In genomic region chr1:172057491-172057921, GRCm38 (mm10) we compare ENCODE assay signal across 15 mouse cellular contexts. TPM values are rescaled to one million over a fixed set of nuclear protein-coding genes. Genes with fewer than 3 reads are reported as not detected.
A peak's percentile ranks its signal among the peaks of the same experiment; 100 is the strongest.
DNase-seq lines count a peak whose midpoint lies in the region; ATAC-seq and TF ChIP-seq lines count a peak whose summit lies in the region.
"Had no signal": no experiment of that assay in that cellular context is flagged by ENCODE, and none has a peak within 500 bp of the region (broad histone marks: within the 10 kb centered on the region; RNA-seq: fewer than 3 reads in every experiment).

Gene Nhlh1, minus strand, starts transcription at chr1:172057573.

- TF ChIP-seq EP300 in heart, adult 2 months (IDR thresholded peaks at IDR 0.05; ENCODE audit: insufficient read depth, low read depth, low read length): no peak

- H3K9me3 ChIP-seq in embryonic facial prominence, embryonic 11.5 days (replicated peaks; ENCODE audit: control insufficient read depth, low read length): no peaks in the 10 kb centered on the region
- no peaks in the 10 kb centered on the region for H3K9me3 ChIP-seq in hindbrain, embryonic 10.5 days
- H3K9me3 ChIP-seq in midbrain, embryonic 14.5 days (ENCODE audit: control insufficient read depth, low read length): no peaks in the 10 kb centered on the region

- DNase-seq in frontal cortex, postnatal 25 days (ENCODE audit: low spot score in 2 of 2): no peak
- DNase-seq in embryonic facial prominence, embryonic 11.5 days (ENCODE audit: low spot score): peak; percentile 37
- DNase-seq in hindbrain, embryonic 10.5 days (ENCODE audit: low spot score): peak; percentile 73
- DNase-seq in midbrain, embryonic 14.5 days: peak; percentile 80
- DNase-seq in urinary bladder, postnatal 14 days (ENCODE audit: low spot score): no peak
- no peak for DNase-seq in heart, adult 2 months
- no peak for DNase-seq in cerebellum, adult 8-10 months
- DNase-seq: B cell, adult 2 months; cerebellum, adult 11-12 months; layer of hippocampus, postnatal 36 days; liver, postnatal 0 days had no signal

- H3K4me1 ChIP-seq in embryonic facial prominence, embryonic 11.5 days (ENCODE audit: control insufficient read depth, insufficient read depth, low read length): peaks cover 3% of the 10 kb centered on the region; the same call in 1 of the 2 replicates
- peaks cover 87% of the 10 kb centered on the region for H3K4me1 ChIP-seq in hindbrain, embryonic 10.5 days (replicated peaks)
- peaks cover 53% of the 10 kb centered on the region for H3K4me1 ChIP-seq in midbrain, embryonic 14.5 days (ENCODE audit: control insufficient read depth, insufficient read depth, low read length)
- no peaks in the 10 kb centered on the region for H3K4me1 ChIP-seq in heart, adult 2 months (ENCODE audit: control insufficient read depth, insufficient read depth, low read length)

- H3K4me2 ChIP-seq in embryonic facial prominence, embryonic 11.5 days (ENCODE audit: low read depth, low read length): no peak within 1 kb of the TSS
- H3K4me2 ChIP-seq in midbrain, embryonic 14.5 days (ENCODE audit: low read length): peak within 1 kb of the TSS; percentile 80

- H3K27ac ChIP-seq in embryonic facial prominence, embryonic 11.5 days (replicated peaks; ENCODE audit: low read depth, low read length): 0 out of 2 replicates have a peak within 1 kb of the TSS, but pooled peaks have one; percentile 8
- H3K27ac ChIP-seq in hindbrain, embryonic 10.5 days: peak within 1 kb of the TSS; percentile 88
- peak within 1 kb of the TSS; percentile 74 for H3K27ac ChIP-seq in midbrain, embryonic 14.5 days (replicated peaks; ENCODE audit: low read depth, low read length)
- H3K27ac ChIP-seq in heart, adult 2 months: no peak within 1 kb of the TSS

- TF ChIP-seq POLR2A in heart, adult 2 months (IDR thresholded peaks at IDR 0.05; ENCODE audit: insufficient read depth, low read depth, low read length): no peak

- H3K36me3 ChIP-seq in embryonic facial prominence, embryonic 11.5 days (replicated peaks; ENCODE audit: control insufficient read depth, insufficient read depth, low read depth, low read length): no peaks in the 10 kb centered on the region
- H3K36me3 ChIP-seq in hindbrain, embryonic 10.5 days: peaks cover 10% of the 10 kb centered on the region
- H3K36me3 ChIP-seq in midbrain, embryonic 14.5 days (ENCODE audit: control insufficient read depth, insufficient read depth, low read length): no peaks in the 10 kb centered on the region
- no peaks in the 10 kb centered on the region for H3K36me3 ChIP-seq in heart, adult 2 months (ENCODE audit: control insufficient read depth, insufficient read depth, low read length)

- peak within 1 kb of the TSS; percentile 5; the same call in 1 of the 2 replicates for H3K4me3 ChIP-seq in embryonic facial prominence, embryonic 11.5 days (ENCODE audit: low read depth, low read length)
- peak within 1 kb of the TSS; percentile 59 for H3K4me3 ChIP-seq in hindbrain, embryonic 10.5 days
- H3K4me3 ChIP-seq in midbrain, embryonic 14.5 days (replicated peaks; ENCODE audit: low read depth, low read length): peak within 1 kb of the TSS; percentile 30
- H3K4me3 ChIP-seq in heart, adult 2 months: no peak within 1 kb of the TSS

- no peak for TF ChIP-seq CTCF in heart, adult 2 months (IDR thresholded peaks at IDR 0.05)

- no peaks in the 10 kb centered on the region for H3K79me2 ChIP-seq in heart, adult 2 months (replicated peaks; ENCODE audit: control insufficient read depth, insufficient read depth, low read length)

- intact Hi-C loops in heart, adult 2 months (cut with DNase I): no loop called here

- H3K27me3 ChIP-seq in embryonic facial prominence, embryonic 11.5 days (ENCODE audit: control insufficient read depth, insufficient read depth, low read length): peaks cover 23% of the 10 kb centered on the region
- peaks cover 43% of the 10 kb centered on the region for H3K27me3 ChIP-seq in hindbrain, embryonic 10.5 days (ENCODE audit: insufficient read depth, poor library complexity, severe bottlenecking)
- no peaks in the 10 kb centered on the region for H3K27me3 ChIP-seq in midbrain, embryonic 14.5 days (ENCODE audit: control insufficient read depth, insufficient read depth, low read length)
- peaks cover 11% of the 10 kb centered on the region for H3K27me3 ChIP-seq in heart, adult 2 months (ENCODE audit: control insufficient read depth, insufficient read depth, low read length)

- peak within 1 kb of the TSS; percentile 32 for H3K9ac ChIP-seq in embryonic facial prominence, embryonic 11.5 days (replicated peaks; ENCODE audit: low read length)
- peak within 1 kb of the TSS; percentile 40; the same call in 1 of the 2 replicates for H3K9ac ChIP-seq in midbrain, embryonic 14.5 days (replicated peaks; ENCODE audit: low read length)
- no peak within 1 kb of the TSS for H3K9ac ChIP-seq in heart, adult 2 months (ENCODE audit: low read depth, low read length)
- H3K9ac ChIP-seq: liver, postnatal 0 days had no signal

- 25% methylated on average over 2 of the region's 2 CpGs for WGBS in embryonic facial prominence, embryonic 11.5 days
- WGBS in hindbrain, embryonic 10.5 days: 13% methylated on average over 2 of the region's 2 CpGs
- 7% methylated on average over 2 of the region's 2 CpGs for WGBS in midbrain, embryonic 14.5 days
- 52% methylated on average over 2 of the region's 2 CpGs for WGBS in heart, adult 2 months

- peak; percentile 13; the same call in 1 of the 2 replicates for ATAC-seq in frontal cortex, adult (ENCODE audit: low TSS enrichment)
- ATAC-seq in embryonic facial prominence, embryonic 11.5 days (replicated peaks; ENCODE audit: insufficient number of reproducible peaks, low FRiP score, low TSS enrichment, low read depth): peak; percentile 67
- ATAC-seq in midbrain, embryonic 14.5 days (ENCODE audit: low FRiP score, low TSS enrichment): peak; percentile 80
- ATAC-seq: liver, postnatal 0 days had no signal

RNA-seq across cellular contexts. Expression of gene Nhlh1, which starts in this region (rescaled TPM):
- 4.6 and 6.5 TPM in 2 replicates for polyA plus RNA-seq in embryonic facial prominence, embryonic 11.5 days (2014; fragmentation: Nextera tagmentation; extraction: Ambion mirVana)
- polyA plus RNA-seq in hindbrain, embryonic 10.5 days (2016; fragmentation: Nextera tagmentation; extraction: Ambion mirVana): 9.9 and 16.3 TPM in 2 replicates
- polyA plus RNA-seq in midbrain, embryonic 14.5 days (2014; fragmentation: Nextera tagmentation; extraction: Ambion mirVana): 3.6 and 5.5 TPM in 2 replicates
- not detected for total RNA-seq in heart, adult 2 months (2021)
- polyA plus RNA-seq in heart, adult 2 months (2012; rRNA removed): not detected in 2 replicates
- total RNA-seq: megakaryocyte-erythroid progenitor cell, adult 5-6 weeks had no signal
- polyA plus RNA-seq: intestine, embryonic 14.5 days; liver, postnatal 0 days; urinary bladder, adult 2 months had no signal

Comparison
In these comparisons a context has a peak if more than half of its experiments do, and no peak if none do; other contexts are left out.
1. ATAC-seq: peak in every context shown above with its lines; median percentile 80 in midbrain, embryonic 14.5 days; 67 in embryonic facial prominence, embryonic 11.5 days; 13 in frontal cortex, adult.
2. DNase-seq: peak in embryonic facial prominence, embryonic 11.5 days (single experiment), hindbrain, embryonic 10.5 days (single experiment) and midbrain, embryonic 14.5 days (single experiment); none in frontal cortex, postnatal 25 days (0 of 2), urinary bladder, postnatal 14 days (single experiment), heart, adult 2 months (0 of 2) and cerebellum, adult 8-10 months (single experiment).